Mouse (Mus musculus): ENCODE data around the gene Slc8b1. TPM values are rescaled to one million over a fixed set of nuclear protein-coding genes. Genes with fewer than 3 reads are reported as not detected.

The Slc8b1 gene
- polyA plus RNA-seq (2014; fragmentation: Nextera tagmentation; extraction: Ambion mirVana) = 3.5 and 5.7 TPM in 2 replicates

- Histone ChIP-seq H3K27ac (replicated peaks; ENCODE audit: low read depth, low read length) (no peak within 1 kb of the TSS), H3K9ac (ENCODE audit: low read depth, low read length) (peak within 1 kb of the TSS; percentile 62), H3K27me3 (replicated peaks; ENCODE audit: control insufficient read depth, insufficient read depth, low read length) (0 out of 2 replicates have a peak, but pooled peaks cover 5% of the 10 kb centered on the region), H3K9me3 (ENCODE audit: control insufficient read depth, low read length) (no peaks in the 10 kb centered on the region), H3K4me3 (ENCODE audit: low read depth, low read length) (peak within 1 kb of the TSS; percentile 56), H3K36me3 (ENCODE audit: control insufficient read depth, insufficient read depth, low read length) (no peaks in the 10 kb centered on the region), H3K4me2 (ENCODE audit: low read depth, low read length) (peak within 1 kb of the TSS; percentile 73), H3K4me1 (ENCODE audit: control insufficient read depth, insufficient read depth, low read length) (peaks cover 19% of the 10 kb centered on the region)
- under 1% methylated on average over 27 of the region's 36 CpGs for WGBS
- DNase-seq (ENCODE audit: low spot score) (peak; percentile 94), ATAC-seq (ENCODE audit: low read depth) (peak; percentile 85)
Observed at GRCm38 (mm10) chr5:120510982-120511642, at the start of gene Slc8b1. Slc8b1 (plus strand) TSS chr5:120511168.

- Histone ChIP-seq H3K9ac (ENCODE audit: low read depth, low read length) (no peak overlapping the region), H3K36me3 (ENCODE audit: control insufficient read depth, insufficient read depth, low read length) (no peaks in the 10 kb centered on the region), H3K4me2 (ENCODE audit: low read depth, low read length) (no peak overlapping the region), H3K27me3 (replicated peaks; ENCODE audit: control insufficient read depth, insufficient read depth, low read length) (no peaks in the 10 kb centered on the region), H3K4me3 (ENCODE audit: low read depth, low read length) (no peak overlapping the region), H3K4me1 (ENCODE audit: control insufficient read depth, insufficient read depth, low read length) (no peaks in the 10 kb centered on the region), H3K9me3 (ENCODE audit: control insufficient read depth, low read length) (no peaks in the 10 kb centered on the region), H3K27ac (replicated peaks; ENCODE audit: low read depth, low read length) (no peak overlapping the region)
- ATAC-seq (ENCODE audit: low read depth) (no peak), DNase-seq (ENCODE audit: low spot score) (no peak)
- 75% methylated on average over 13 of the region's 15 CpGs for WGBS
Observed at GRCm38 (mm10) chr5:120461902-120462301, 49.1 kb upstream of the Slc8b1 start.

GRCm38 (mm10) chr5:120464321-120464720, 46.6 kb upstream of the Slc8b1 start:
- H3K4me3 ChIP-seq (ENCODE audit: low read depth, low read length) = no peak overlapping the region
- H3K4me2 ChIP-seq (ENCODE audit: low read depth, low read length) = no peak overlapping the region
- H3K9ac ChIP-seq (ENCODE audit: low read depth, low read length) = no peak overlapping the region
- no peak for ATAC-seq (ENCODE audit: low read depth)
- no peaks in the 10 kb centered on the region for H3K27me3 ChIP-seq (replicated peaks; ENCODE audit: control insufficient read depth, insufficient read depth, low read length)
- no peaks in the 10 kb centered on the region for H3K36me3 ChIP-seq (ENCODE audit: control insufficient read depth, insufficient read depth, low read length)
- no peak overlapping the region for H3K27ac ChIP-seq (replicated peaks; ENCODE audit: low read depth, low read length)
- 75% methylated on average over 4 of the region's 4 CpGs for WGBS
- DNase-seq (ENCODE audit: low spot score) = no peak
- H3K9me3 ChIP-seq (ENCODE audit: control insufficient read depth, low read length) = no peaks in the 10 kb centered on the region
- no peaks in the 10 kb centered on the region for H3K4me1 ChIP-seq (ENCODE audit: control insufficient read depth, insufficient read depth, low read length)

- DNase-seq (ENCODE audit: low spot score) (no peak), ATAC-seq (ENCODE audit: low read depth) (no peak)
- 59% methylated on average over 3 of the region's 5 CpGs for WGBS
- H3K9ac ChIP-seq (ENCODE audit: low read depth, low read length) = no peak overlapping the region
- H3K4me1 ChIP-seq (ENCODE audit: control insufficient read depth, insufficient read depth, low read length) = no peaks in the 10 kb centered on the region
- no peak overlapping the region for H3K4me2 ChIP-seq (ENCODE audit: low read depth, low read length)
- H3K4me3 ChIP-seq (ENCODE audit: low read depth, low read length) = no peak overlapping the region
- H3K9me3 ChIP-seq (ENCODE audit: control insufficient read depth, low read length) = no peaks in the 10 kb centered on the region
- no peaks in the 10 kb centered on the region for H3K27me3 ChIP-seq (replicated peaks; ENCODE audit: control insufficient read depth, insufficient read depth, low read length)
- H3K27ac ChIP-seq (replicated peaks; ENCODE audit: low read depth, low read length) = no peak overlapping the region
- H3K36me3 ChIP-seq (ENCODE audit: control insufficient read depth, insufficient read depth, low read length) = no peaks in the 10 kb centered on the region
Observed at GRCm38 (mm10) chr5:120465062-120465461, 45.9 kb upstream of the Slc8b1 start.

- no peak overlapping the region for H3K4me2 ChIP-seq (ENCODE audit: low read depth, low read length)
- H3K4me3 ChIP-seq (ENCODE audit: low read depth, low read length) = no peak overlapping the region
- no peak overlapping the region for H3K27ac ChIP-seq (replicated peaks; ENCODE audit: low read depth, low read length)
- DNase-seq (ENCODE audit: low spot score) = peak; percentile 32
- no peak overlapping the region for H3K9ac ChIP-seq (ENCODE audit: low read depth, low read length)
- 86% methylated on average over 6 of the region's 6 CpGs for WGBS
- no peak for ATAC-seq (ENCODE audit: low read depth)
- H3K9me3 ChIP-seq (ENCODE audit: control insufficient read depth, low read length) = no peaks in the 10 kb centered on the region
- H3K27me3 ChIP-seq (replicated peaks; ENCODE audit: control insufficient read depth, insufficient read depth, low read length) = no peaks in the 10 kb centered on the region
- H3K4me1 ChIP-seq (ENCODE audit: control insufficient read depth, insufficient read depth, low read length) = no peaks in the 10 kb centered on the region
- H3K36me3 ChIP-seq (ENCODE audit: control insufficient read depth, insufficient read depth, low read length) = no peaks in the 10 kb centered on the region
Observed at GRCm38 (mm10) chr5:120465860-120466259, 45.1 kb upstream of the Slc8b1 start.

- H3K4me3 ChIP-seq (ENCODE audit: low read depth, low read length) = no peak overlapping the region
- peak overlapping the region; percentile 18; the same call in 1 of the 2 replicates for H3K4me2 ChIP-seq (ENCODE audit: low read depth, low read length)
- no peak for DNase-seq (ENCODE audit: low spot score)
- H3K9me3 ChIP-seq (ENCODE audit: control insufficient read depth, low read length) = no peaks in the 10 kb centered on the region
- H3K27ac ChIP-seq (replicated peaks; ENCODE audit: low read depth, low read length) = no peak overlapping the region
- H3K27me3 ChIP-seq (replicated peaks; ENCODE audit: control insufficient read depth, insufficient read depth, low read length) = no peaks in the 10 kb centered on the region
- no peaks in the 10 kb centered on the region for H3K4me1 ChIP-seq (ENCODE audit: control insufficient read depth, insufficient read depth, low read length)
- 12% methylated on average over 4 of the region's 4 CpGs for WGBS
- no peak for ATAC-seq (ENCODE audit: low read depth)
- H3K9ac ChIP-seq (ENCODE audit: low read depth, low read length) = no peak overlapping the region
- no peaks in the 10 kb centered on the region for H3K36me3 ChIP-seq (ENCODE audit: control insufficient read depth, insufficient read depth, low read length)
Observed at GRCm38 (mm10) chr5:120467026-120467425, 43.9 kb upstream of the Slc8b1 start.

GRCm38 (mm10) chr5:120468336-120468735, 42.6 kb upstream of the Slc8b1 start:
- Histone ChIP-seq H3K36me3 (ENCODE audit: control insufficient read depth, insufficient read depth, low read length) (no peaks in the 10 kb centered on the region), H3K4me3 (ENCODE audit: low read depth, low read length) (no peak overlapping the region), H3K4me1 (ENCODE audit: control insufficient read depth, insufficient read depth, low read length) (no peaks in the 10 kb centered on the region), H3K9me3 (ENCODE audit: control insufficient read depth, low read length) (no peaks in the 10 kb centered on the region), H3K27ac (replicated peaks; ENCODE audit: low read depth, low read length) (no peak overlapping the region), H3K9ac (ENCODE audit: low read depth, low read length) (no peak overlapping the region), H3K27me3 (replicated peaks; ENCODE audit: control insufficient read depth, insufficient read depth, low read length) (no peaks in the 10 kb centered on the region), H3K4me2 (ENCODE audit: low read depth, low read length) (no peak overlapping the region)
- no peak for ATAC-seq (ENCODE audit: low read depth)
- no peak for DNase-seq (ENCODE audit: low spot score)
- WGBS = 80% methylated on average over 5 of the region's 5 CpGs

GRCm38 (mm10) chr5:120468830-120469229, 42.1 kb upstream of the Slc8b1 start:
- Histone ChIP-seq H3K36me3 (ENCODE audit: control insufficient read depth, insufficient read depth, low read length) (no peaks in the 10 kb centered on the region), H3K9ac (ENCODE audit: low read depth, low read length) (no peak overlapping the region), H3K4me2 (ENCODE audit: low read depth, low read length) (no peak overlapping the region), H3K27ac (replicated peaks; ENCODE audit: low read depth, low read length) (no peak overlapping the region), H3K27me3 (replicated peaks; ENCODE audit: control insufficient read depth, insufficient read depth, low read length) (no peaks in the 10 kb centered on the region), H3K4me3 (ENCODE audit: low read depth, low read length) (no peak overlapping the region), H3K4me1 (ENCODE audit: control insufficient read depth, insufficient read depth, low read length) (no peaks in the 10 kb centered on the region), H3K9me3 (ENCODE audit: control insufficient read depth, low read length) (no peaks in the 10 kb centered on the region)
- DNase-seq (ENCODE audit: low spot score) = no peak
- ATAC-seq (ENCODE audit: low read depth) = no peak
- 74% methylated on average over 6 of the region's 6 CpGs for WGBS

- DNase-seq (ENCODE audit: low spot score) (no peak), ATAC-seq (ENCODE audit: low read depth) (no peak)
- no peak overlapping the region for H3K27ac ChIP-seq (replicated peaks; ENCODE audit: low read depth, low read length)
- H3K4me2 ChIP-seq (ENCODE audit: low read depth, low read length) = no peak overlapping the region
- no peak overlapping the region for H3K9ac ChIP-seq (ENCODE audit: low read depth, low read length)
- H3K9me3 ChIP-seq (ENCODE audit: control insufficient read depth, low read length) = no peaks in the 10 kb centered on the region
- H3K27me3 ChIP-seq (replicated peaks; ENCODE audit: control insufficient read depth, insufficient read depth, low read length) = no peaks in the 10 kb centered on the region
- no peaks in the 10 kb centered on the region for H3K4me1 ChIP-seq (ENCODE audit: control insufficient read depth, insufficient read depth, low read length)
- 45% methylated on average over 4 of the region's 4 CpGs for WGBS
- no peaks in the 10 kb centered on the region for H3K36me3 ChIP-seq (ENCODE audit: control insufficient read depth, insufficient read depth, low read length)
- H3K4me3 ChIP-seq (ENCODE audit: low read depth, low read length) = no peak overlapping the region
Observed at GRCm38 (mm10) chr5:120471538-120471937, 39.4 kb upstream of the Slc8b1 start.
